Mouse (Mus musculus): ENCODE data around the gene Aagab. TPM values are rescaled to one million over a fixed set of nuclear protein-coding genes. Genes with fewer than 3 reads are reported as not detected.

The Aagab gene
- total RNA-seq, 2 experiments from 2014 or later: 60.3 to 61.0 TPM

- Histone ChIP-seq H3K27ac (no peak overlapping the region), H3K4me3 (no peak overlapping the region)
- no peak for TF ChIP-seq CTCF (conservative IDR thresholded peaks at IDR 0.05)
- DNase-seq (ENCODE audit: low spot score in 2 of 2): no peak
Measured at GRCm38 (mm10) chr9:63580046-63580445, 22.4 kb upstream of the Aagab start.

GRCm38 (mm10) chr9:63581778-63582177 lies 20.7 kb upstream of the Aagab start:
- no peak for TF ChIP-seq CTCF (conservative IDR thresholded peaks at IDR 0.05)
- Histone ChIP-seq H3K27ac (peak overlapping the region; percentile 72), H3K4me3 (no peak overlapping the region)
- DNase-seq (ENCODE audit: low spot score in 2 of 2): no peak

DNA sequence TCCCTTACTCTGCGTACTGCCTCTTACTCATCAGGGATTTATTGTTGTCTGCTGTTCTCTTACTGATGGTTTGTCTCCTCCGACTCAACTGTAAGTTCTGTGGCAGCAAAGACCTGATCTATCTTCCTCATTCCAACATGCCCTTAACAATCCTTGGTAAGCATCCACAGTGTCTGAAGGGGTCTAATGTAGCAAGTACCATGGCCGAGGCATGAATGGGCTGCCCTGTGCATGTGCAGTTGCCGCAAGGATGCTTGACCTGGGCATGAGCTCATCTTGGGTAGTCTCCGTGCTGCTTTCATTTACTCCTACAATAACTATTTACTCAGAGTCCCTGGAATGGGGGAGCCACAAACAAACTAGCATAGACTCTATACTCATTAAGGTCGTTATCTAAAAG lies 17.2 kb upstream of the Aagab start:
- no peak for DNase-seq (ENCODE audit: low spot score in 2 of 2)
- no peak for TF ChIP-seq CTCF (conservative IDR thresholded peaks at IDR 0.05)
- Histone ChIP-seq H3K27ac (no peak overlapping the region), H3K4me3 (no peak overlapping the region)

GRCm38 (mm10) chr9:63589209-63589608 lies 13.3 kb upstream of the Aagab start:
- no peak overlapping the region for H3K4me3 ChIP-seq
- no peak for DNase-seq (ENCODE audit: low spot score in 2 of 2)
- TF ChIP-seq CTCF (conservative IDR thresholded peaks at IDR 0.05): no peak
- no peak overlapping the region for H3K27ac ChIP-seq

DNA sequence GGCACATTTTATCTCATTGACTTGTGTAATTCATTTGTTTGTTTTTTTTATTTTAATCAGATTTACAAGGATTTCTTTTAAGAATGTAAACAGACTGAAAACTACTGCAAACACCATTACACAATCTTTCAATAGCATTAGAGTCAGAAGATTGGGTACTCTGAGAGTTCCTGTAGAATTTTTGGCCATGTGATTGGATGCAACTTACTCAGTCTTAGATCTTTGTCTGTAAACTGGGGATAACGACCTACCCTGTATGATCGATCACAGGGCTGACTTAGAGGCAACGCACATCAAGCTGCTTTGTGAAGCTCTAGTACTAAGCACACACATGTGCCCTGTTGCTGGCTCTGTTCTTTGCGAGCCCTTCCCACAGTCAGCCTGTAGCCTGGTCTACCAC lies 11.9 kb upstream of the Aagab start:
- H3K4me3 ChIP-seq: no peak overlapping the region
- H3K27ac ChIP-seq: no peak overlapping the region
- TF ChIP-seq CTCF (conservative IDR thresholded peaks at IDR 0.05): no peak
- no peak for DNase-seq (ENCODE audit: low spot score in 2 of 2)

DNA sequence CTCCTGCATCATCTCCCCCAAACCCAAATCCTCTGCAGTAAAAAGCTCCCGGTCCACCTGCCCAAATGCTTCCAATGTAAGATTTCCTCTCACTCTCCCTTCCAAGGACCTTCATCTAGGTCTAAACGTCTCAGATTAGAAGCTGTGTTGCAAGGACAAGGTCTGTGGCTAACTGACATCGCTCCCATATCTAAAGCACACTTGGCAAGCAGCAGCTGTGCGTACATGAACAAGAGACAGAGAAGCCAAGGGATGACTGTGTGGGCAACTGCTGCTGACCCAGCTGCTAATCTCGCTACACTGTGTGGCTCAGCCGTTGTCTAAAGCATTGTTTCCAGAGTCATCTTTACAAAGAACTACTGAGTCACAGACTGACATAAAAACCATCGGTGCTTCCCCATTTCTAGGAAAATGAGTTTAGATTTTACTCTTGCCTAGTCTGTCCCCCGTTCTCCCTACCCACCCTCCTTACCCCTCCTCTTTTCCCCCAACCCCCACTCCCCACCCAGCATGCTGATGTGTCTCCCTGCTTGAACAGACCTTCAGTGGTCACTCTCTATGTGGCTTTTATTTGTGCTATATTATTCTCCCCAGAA lies 10.7 kb upstream of the Aagab start:
- TF ChIP-seq CTCF (conservative IDR thresholded peaks at IDR 0.05): no peak

DNA sequence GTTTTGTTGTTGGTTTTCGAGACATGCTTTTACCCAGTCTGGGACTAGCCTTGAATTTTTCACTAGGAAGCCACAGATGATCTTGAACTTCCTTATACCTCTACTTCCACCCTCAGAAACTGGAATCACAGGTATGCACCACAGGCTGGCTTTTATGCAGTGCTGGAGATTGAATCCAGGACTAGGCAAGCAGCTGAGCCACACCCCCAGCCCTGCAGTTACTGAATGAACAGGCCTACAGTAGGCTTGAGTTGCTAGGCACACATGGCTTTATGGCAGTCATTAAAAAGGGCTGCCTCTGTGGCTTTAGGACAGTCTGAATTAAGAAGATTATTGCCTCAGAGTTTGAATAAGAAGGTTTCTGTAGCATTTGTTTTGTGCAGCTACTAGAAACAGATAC lies 7.4 kb upstream of the Aagab start:
- no peak for TF ChIP-seq CTCF (conservative IDR thresholded peaks at IDR 0.05)

More for the DNA sequence above, 10.7 kb upstream of the Aagab start:
- no peak overlapping the region for H3K4me3 ChIP-seq
- no peak for DNase-seq (ENCODE audit: low spot score in 2 of 2)
- H3K27ac ChIP-seq: no peak overlapping the region

DNA sequence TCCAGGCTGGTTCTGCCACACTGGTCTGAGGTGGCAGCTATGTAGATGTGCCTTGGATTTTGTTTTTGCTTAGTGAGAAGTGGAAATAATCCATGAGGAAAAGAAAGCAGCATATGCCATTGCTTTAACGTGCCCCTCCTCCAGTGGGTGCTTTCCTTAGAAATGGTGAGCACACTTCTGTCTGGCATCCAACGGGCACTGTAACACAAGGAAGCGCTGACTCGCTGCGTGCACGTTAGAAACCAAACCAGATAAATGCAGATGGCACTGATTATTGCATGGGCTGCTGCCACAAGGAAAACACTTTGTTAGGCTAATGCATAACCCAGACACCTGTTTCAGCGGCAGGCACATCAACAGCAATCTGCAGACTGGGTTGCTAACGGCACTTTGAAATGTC lies 6.8 kb upstream of the Aagab start:
- DNase-seq (ENCODE audit: low spot score in 2 of 2): no peak
- H3K27ac ChIP-seq: no peak overlapping the region
- no peak for TF ChIP-seq CTCF (conservative IDR thresholded peaks at IDR 0.05)
- H3K4me3 ChIP-seq: no peak overlapping the region

More for the DNA sequence above, 7.4 kb upstream of the Aagab start:
- no peak overlapping the region for H3K4me3 ChIP-seq
- DNase-seq (ENCODE audit: low spot score in 2 of 2): no peak
- H3K27ac ChIP-seq: no peak overlapping the region

DNA sequence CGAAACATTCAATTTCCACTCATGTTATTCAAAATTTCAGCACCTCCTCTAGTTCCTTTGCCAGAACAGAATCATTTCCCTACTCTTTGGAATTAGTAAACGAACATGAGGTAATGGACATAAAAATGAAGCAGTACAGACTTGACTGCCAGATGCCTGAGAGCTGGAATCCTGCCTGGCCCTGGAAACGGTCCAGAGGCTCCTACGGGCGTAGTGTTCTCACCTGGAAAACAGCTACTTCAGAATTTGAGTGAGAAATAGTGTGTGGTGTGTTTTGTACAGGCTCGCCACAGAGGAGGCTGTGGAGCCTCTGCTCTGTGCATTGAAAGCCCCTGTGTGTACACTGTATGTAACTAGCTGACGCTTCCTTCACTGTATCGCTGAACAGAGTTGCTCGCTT lies 5.8 kb upstream of the Aagab start:
- TF ChIP-seq CTCF (conservative IDR thresholded peaks at IDR 0.05): no peak
- Histone ChIP-seq H3K27ac (no peak overlapping the region), H3K4me3 (no peak overlapping the region)
- peak in 1 of 2 experiments; percentile 45 for DNase-seq (ENCODE audit: low spot score in 2 of 2)

DNA sequence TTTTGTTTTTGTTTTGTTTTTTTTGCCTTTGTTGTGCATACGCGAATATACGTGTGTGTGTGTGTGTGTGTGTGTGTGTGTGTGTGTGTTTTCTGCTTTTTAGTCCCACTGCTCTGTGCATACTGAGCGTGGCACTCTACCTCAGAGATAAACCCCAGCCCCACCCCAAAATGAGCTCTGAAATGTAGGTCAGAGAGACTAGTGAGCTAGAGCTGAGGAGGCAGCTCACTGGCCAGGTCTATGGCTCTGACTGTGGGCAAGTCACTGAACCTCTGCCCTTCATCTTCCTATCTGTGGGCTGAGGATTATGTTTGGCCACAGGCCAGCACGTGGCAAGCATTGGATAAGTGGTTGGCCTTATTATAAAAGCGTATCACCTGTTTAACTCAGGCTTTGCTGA lies 1.4 kb downstream of the Aagab start:
- peak overlapping the region; percentile 96; the same call in 1 of the 2 replicates for H3K27ac ChIP-seq
- TF ChIP-seq CTCF (conservative IDR thresholded peaks at IDR 0.05): no peak
- no peak for DNase-seq (ENCODE audit: low spot score in 2 of 2)
- peak overlapping the region; percentile 100 for H3K4me3 ChIP-seq

DNA sequence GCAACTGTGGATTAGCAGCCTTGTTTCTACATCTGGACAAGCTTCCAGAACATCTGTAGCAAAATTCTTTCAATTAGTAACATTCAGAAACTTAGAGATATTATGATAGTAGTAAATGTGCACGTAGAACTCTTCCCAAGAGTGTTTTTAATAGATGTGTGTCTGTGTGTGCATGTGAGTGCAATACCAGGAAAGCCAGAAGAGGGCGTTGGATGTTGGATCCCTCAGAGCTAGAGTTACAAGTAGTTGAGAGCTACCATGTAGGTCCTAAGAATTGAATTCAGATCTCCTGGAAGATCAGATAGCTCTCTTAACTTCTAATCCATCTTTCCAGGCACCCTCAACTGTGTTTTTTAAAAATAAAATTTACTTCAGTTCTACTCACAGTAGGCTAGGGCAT lies 4.1 kb downstream of the Aagab start:
- no peak for DNase-seq (ENCODE audit: low spot score in 2 of 2)
- no peak overlapping the region for H3K27ac ChIP-seq
- TF ChIP-seq CTCF (conservative IDR thresholded peaks at IDR 0.05): peak; percentile 57

DNA sequence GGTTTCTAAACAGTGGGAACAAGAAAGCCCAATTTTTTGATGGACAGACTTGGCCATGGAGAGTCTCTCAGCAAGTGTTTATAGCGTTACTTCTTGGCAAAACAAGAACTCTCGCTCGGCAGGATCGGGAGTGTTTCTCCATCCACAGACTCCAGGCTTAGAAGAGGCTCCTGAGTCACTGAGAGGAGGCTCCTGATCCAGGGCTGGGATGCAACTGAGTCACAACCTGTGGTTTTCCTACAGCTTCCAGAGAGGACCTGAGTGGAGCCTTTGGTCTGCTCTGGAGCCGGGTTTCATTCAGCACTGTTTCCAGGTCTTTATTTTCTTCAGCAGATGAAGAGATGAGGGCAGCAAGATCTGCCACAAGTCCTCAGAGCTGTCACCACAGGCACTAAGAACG lies 5.5 kb downstream of the Aagab start:
- Histone ChIP-seq H3K27ac (0 out of 2 replicates have a peak overlapping the region, but pooled peaks have one; percentile 15), H3K4me3 (no peak overlapping the region)
- no peak for TF ChIP-seq CTCF (conservative IDR thresholded peaks at IDR 0.05)
- no peak for DNase-seq (ENCODE audit: low spot score in 2 of 2)

More for the DNA sequence above, 4.1 kb downstream of the Aagab start:
- H3K4me3 ChIP-seq: no peak overlapping the region

DNA sequence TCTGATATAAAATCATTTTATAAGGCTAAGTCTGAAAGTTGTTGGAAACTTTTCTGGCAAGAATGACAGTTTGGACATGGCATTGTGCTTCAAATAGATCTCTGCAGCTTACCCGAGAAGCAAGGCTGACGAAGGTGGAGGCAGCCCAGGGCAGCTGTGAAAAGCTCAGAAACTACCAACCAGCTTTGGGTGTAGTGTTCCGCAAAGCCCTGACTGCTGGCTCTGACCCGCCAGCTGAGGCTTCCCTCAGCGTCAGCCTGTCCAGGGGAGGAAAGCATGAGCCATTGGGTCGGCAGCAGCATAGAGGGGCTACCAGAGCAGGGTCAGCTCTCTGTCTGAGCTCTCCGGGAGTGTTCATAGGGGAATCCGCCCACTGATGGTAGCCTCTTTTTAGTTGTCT lies 6.8 kb downstream of the Aagab start:
- TF ChIP-seq CTCF (conservative IDR thresholded peaks at IDR 0.05): no peak
- Histone ChIP-seq H3K4me3 (no peak overlapping the region), H3K27ac (no peak overlapping the region)
- DNase-seq (ENCODE audit: low spot score in 2 of 2): no peak

GRCm38 (mm10) chr9:63609776-63610175 lies 7.3 kb downstream of the Aagab start:
- TF ChIP-seq CTCF (conservative IDR thresholded peaks at IDR 0.05): no peak
- H3K4me3 ChIP-seq: no peak overlapping the region
- H3K27ac ChIP-seq: no peak overlapping the region
- no peak for DNase-seq (ENCODE audit: low spot score in 2 of 2)
